Mouse (Mus musculus) mouse embryonic stem cell (cell line): ENCODE measurements around the gene Ubash3b.

Experiments used
- in situ Hi-C, 2 experiments: fragments of 300-500 bp; cut with MboI; formaldehyde crosslinking; loops; 1 replicate in 1 of 2; 3 replicates in 1 of 2; pipeline ENCODE4 v1.14.3; 2019 to 2020; ENCODE audit warnings: low sequenced_read_pairs in 2 of 2, low pct_unique_long_range_greater_than_20kb in 1 of 2, mixed read lengths in 1 of 2; ENCODE audit not compliant: unreplicated experiment in 1 of 2

The Ubash3b gene

DNA sequence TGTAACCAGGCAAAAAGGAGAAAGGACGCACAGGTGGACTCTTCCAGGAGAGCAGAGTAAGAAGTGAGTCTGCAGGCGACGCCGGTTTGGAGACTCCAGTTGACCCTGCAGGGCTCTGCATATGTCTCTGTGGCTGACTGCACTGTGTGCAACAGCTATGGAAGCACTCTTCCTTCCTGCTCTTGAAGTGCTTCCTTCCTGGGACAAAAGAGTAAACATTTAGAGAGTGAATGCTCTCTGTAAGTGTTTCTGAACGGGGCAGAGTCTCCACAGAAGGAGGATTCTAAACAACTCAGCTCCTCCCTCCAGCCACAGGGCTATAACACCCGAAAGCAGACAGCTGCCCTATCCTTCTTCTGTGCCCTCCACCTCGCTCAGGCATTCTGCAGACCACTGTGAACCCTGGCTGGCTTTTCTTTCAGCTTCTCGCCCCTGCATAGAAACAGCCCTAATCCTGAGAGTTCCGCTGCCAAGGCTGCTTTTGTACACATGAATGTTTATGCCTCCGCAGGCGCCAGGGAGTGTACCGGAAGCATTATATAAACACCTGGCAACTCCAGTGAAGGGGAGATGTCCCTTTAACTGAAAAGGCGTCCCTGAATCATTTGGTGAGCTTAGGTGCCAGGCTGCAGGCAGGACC lies 14.2 kb downstream of the Ubash3b start:
- in situ Hi-C loops: no loop called here

DNA sequence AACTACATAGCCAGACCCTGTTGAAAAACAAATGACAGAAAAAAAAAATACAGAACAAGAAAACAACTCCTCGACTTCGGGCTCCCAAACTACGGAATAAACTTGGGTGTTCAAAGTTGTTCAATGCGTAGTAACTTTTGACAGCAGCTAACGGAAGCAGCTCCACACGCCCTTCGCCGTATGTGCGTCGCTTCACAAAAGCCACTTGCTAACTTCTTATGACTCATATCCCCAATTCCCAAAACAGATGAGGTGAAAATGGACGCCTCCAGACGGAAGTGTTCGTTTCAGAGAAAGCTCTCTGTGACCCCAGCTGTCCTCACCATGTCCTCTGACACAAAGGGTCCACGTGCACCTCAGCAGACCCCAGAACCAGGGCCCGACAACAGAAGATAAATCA lies 17.7 kb downstream of the Ubash3b start:
- in situ Hi-C loops: no loop called here

GRCm38 (mm10) chr9:41143115-41143514 lies 18.4 kb downstream of the Ubash3b start:
- in situ Hi-C loops: no loop called here

DNA sequence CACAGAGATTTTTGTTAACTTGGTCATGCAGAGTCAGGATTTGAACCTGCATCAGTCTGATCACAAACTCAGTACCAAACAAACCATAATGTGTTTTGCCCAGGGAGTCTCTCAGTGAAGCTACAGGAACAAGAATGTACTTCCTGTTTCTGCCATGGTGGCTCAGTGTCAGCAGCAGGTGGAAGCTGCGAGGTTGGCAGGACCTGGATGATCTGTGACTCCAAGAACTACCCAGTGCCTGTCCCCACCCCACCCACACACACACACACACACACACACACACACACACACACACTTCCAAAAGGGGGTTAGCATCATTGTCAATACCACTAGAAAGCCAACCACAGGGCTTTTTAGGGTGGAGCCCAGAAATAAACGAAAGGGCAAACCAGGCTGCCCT lies 20.5 kb downstream of the Ubash3b start:
- in situ Hi-C loops: no loop called here

DNA sequence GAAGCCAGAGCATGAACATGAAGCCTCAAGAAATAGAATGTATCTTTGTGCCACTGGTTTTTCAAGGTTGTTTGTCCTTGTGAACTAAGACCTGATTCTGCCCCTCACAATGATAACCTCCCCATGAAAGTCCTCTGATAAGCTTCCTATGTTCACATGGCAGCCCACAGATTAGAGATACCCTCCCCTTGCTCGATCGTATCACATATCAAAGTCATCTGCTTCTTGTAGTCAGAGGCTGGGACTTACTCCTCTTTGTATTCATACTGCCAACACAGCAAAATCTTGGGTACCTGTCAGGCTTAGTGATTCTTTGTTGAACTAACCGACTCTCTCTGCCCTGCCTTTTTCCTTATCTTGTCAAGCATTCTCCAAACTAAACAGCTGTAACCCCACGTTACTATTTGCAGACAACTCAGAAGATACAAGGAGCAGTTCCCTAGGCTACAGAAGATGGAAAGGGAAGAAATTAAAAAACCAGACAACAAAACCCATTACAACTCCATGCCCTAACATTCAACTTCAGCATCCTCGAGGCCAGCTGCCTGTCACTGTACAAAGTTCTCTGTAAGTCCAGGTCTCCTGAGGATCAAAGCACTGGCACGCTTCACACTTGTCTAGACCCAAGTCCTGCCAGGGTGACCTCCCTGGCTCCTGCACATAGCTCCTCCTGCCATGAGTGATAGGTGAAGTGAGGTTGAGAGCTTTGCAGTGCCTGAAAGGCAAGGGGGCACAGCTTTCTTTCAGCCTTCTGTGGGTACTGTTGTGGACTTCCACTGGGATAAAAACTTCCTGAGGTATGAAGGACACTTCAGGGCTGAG lies 22.3 kb downstream of the Ubash3b start:
- in situ Hi-C loops: no loop called here

DNA sequence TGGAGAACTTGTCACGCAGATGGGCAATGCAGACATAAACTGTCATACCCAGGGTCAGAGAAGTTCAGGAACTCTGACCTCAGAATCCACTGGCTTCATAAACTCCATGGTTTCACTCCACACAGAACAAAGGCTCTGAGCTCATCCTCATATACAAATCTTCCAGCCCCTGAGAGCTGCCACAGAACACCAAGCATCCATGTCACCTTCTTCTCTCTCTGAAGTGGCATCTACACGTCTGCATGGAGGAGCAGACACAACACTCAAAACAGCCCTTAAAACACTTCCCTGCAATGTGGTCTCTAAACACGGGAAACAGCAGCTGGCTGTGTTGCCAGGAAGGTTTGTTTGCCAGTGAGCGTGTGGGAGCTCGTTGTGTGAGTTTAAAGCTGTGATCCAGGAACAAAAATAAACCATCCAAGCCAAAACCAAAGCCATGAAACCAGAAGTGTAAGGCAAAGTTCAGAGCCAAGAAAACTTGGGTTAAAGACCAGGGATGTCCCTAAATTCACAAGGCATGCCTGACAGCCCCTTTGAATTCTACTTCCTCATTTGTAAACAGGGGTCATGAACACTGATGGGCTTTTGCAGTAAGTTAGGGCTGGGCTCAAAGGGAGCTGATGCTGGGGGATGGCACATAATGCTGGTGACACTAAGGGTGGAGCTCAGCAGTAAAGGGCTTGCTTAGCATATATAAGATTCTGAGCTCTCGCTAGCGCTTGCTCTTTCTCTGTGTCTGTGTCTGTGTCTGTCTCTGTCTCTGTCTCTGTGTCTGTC lies 24.6 kb downstream of the Ubash3b start:
- in situ Hi-C loops: no loop called here

- in situ Hi-C loops: no loop called here
Measured at GRCm38 (mm10) chr9:41136273-41136672, 25.2 kb downstream of the Ubash3b start.

- in situ Hi-C loops: no loop called here
Measured at GRCm38 (mm10) chr9:41134907-41135306, 26.6 kb downstream of the Ubash3b start.

GRCm38 (mm10) chr9:41130563-41130962 lies 30.9 kb downstream of the Ubash3b start:
- in situ Hi-C loops: no loop called here

DNA sequence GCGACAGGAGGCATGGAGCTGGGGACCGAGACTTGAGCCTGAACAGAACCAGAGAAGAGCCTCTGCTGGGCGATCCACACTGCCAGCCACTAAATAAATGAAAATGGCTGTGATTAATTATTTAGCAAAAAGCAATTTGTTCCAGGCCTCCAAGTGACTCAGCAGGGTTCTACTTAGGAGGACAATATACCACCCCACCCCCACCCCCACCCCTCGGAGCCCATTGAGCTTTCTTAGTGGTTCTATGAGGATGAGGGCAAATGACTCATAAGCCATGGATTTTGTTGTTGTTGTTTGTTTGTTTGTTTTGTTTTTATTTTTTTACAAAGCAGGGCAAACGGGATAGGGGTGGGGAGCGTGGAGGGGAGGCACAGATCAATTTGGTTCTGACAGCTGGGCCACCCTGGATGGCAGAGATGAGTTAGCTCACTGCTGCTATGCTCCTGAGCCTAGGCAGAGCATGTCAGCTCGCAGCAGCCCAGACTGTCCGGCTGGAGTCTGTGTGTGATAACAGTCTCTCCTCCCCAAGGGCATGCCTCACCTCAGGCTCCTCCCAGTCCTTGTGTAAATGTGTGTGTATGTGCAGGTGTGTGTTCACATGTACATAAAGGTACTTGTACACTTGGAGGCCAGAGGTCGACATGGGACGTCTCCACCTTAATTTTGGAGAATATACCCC lies 31.6 kb downstream of the Ubash3b start:
- in situ Hi-C loops: no loop called here

DNA sequence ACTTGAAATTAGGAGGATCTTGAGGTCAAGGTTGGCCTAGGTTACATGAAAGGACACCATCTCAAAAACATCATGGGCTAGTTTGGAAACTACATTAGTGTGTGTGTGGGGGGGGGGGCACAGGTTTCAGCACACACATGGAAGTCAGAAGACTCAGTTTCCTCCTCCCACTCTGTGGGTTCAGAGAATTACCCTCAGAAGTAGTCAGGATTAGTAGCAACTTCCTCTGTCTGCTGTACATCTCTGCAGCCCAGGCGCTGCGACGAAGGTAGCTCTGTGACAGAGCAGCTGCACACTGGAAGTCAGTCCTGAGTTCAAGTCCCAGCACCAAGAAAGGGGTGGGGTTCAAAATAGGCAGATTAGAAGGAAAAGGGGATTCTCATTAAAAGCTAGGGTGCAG lies 32.2 kb downstream of the Ubash3b start:
- in situ Hi-C loops: no loop called here

GRCm38 (mm10) chr9:41126723-41127122 lies 34.8 kb downstream of the Ubash3b start:
- in situ Hi-C loops: no loop called here

- in situ Hi-C loops: no loop called here
Measured at GRCm38 (mm10) chr9:41124305-41124704, 37.2 kb downstream of the Ubash3b start.

DNA sequence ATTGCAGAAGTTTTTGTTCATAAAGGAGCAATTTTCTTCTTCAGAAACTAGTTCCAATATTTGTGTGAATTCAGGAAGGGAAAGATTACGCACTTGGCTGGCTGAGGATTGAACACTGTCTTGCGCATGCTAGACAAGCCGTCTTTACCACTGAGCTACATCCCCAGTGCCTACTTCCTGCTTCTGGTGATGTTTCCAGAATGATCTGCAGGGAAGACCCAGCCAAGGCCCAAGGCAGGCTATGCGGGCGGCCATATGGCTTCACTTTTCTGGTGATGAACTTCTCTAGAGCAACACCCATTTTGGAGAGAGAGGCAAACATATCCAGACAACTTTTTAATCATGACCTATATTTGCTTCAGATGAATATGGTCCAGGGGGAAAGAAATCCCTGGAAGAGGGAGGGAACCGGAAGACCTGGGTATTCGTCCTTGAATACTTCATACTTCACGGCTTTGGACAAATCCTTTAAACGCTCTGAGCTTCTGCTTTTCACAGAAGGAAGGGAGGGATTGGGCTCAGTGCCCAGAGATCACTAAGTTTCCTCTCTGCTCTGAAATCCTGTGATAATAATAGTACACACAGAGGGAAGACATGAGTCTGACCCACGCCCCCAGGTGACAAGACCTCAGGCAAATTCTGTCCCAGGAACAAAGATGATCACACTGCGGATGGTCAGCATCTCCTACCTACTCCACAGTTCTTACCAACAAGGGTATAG lies 38.9 kb downstream of the Ubash3b start:
- in situ Hi-C loops: no loop called here

DNA sequence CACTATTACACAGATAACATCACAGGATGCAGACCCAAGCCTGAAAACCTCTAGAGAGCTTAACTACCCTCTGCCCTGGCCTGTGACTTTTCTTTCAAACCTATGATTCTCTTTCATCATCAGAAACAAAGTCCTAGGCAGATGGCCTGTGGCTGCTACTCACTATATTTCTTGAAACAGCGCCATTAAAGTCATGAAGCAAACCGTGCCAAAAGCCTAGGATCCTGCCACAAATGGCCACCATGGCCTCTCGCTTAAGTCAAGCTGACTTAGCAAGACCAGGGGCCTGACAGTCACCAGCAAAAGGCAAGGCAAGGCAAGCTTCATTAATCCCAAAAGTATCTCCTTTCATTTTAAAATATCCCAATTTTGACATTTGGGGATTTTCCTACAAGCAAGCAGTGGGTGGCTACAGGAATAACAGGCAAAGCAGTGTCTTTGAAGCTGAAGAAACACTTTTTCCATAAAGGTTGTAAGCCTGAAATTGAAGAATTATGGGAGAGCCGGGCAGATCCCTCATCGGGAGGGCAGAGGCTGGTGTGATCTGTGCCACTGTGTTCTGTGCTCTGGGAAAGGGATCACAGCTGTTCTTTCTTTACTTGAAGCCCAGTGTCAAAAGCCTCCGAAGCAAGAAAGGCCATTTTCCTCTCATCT lies 39.7 kb downstream of the Ubash3b start:
- in situ Hi-C loops: no loop called here

- in situ Hi-C loops: no loop called here
Measured at GRCm38 (mm10) chr9:41119958-41120357, 41.5 kb downstream of the Ubash3b start.

DNA sequence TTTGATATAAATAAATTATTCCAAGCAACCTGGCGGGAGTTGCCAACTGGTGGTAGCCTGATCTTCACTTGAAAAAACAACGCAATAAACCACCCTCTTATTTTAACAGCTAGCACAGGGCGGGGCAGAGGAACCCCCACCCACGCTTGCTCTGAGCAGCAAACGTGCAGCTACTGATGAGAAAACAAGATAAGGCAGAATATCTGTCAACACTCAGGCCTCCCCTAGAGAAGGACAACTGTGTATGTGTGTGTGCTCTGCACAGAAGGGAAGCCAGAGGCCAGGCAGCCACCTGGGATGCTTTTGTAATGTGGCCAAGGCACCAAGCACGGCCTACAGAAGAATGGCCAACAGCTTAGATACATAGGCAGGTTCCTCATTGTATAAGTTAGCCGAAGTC lies 43.4 kb downstream of the Ubash3b start:
- in situ Hi-C loops: no loop called here

DNA sequence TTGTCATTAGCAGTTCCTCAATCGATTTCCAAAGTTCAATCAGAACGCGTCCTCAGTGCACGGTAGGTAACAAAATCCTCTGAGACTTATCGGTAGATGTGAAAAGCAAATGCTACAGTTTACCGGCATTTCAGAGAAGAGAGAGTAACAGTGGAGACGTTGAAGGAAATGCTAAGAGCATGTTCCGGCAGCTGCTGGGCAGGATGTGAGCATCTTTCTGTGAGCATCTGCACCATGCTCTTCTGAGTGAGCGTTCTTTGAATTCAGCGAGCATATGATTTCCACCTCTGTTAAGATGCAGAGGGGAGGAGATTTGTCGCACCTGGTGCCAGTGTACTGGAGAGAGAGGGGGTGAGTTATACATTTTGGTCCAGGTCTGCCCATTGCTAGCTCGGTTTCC lies 45.4 kb downstream of the Ubash3b start:
- in situ Hi-C loops: no loop called here
